Mouse (Mus musculus) cerebellum, postnatal 14 days (tissue): ENCODE data around the gene Arap1.

ENCODE experiments used
- DNase-seq, 2 experiments: peaks; one replicate each; pipeline ENCODE4 v3.0.0; 2021; ENCODE audit warnings: mixed read lengths in 2 of 2

Gene Arap1

GRCm38 (mm10) chr7:101401510-101401909 lies 53.6 kb downstream of the Arap1 start:
- peak in 1 of 2 experiments; percentile 27 for DNase-seq

DNA sequence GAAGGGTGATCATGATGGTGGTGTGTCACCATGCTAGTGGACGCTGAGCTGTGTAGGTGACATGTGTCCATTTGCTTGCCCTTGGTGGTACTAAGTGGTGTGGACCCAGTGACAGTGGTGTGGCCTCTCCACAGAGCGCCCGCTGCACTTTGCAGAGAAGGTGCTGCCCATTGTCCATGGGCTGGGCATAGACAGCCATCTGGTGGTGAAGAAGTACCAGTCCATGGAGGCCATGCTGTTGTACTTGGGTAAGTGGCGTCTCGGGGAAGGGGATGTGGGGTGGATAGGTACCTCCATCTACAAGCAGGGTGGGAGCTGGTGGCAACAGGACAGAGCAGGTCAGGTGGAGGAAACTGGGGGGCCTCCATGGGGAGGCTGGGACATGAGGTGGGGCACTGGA lies 56.0 kb downstream of the Arap1 start:
- no peak for DNase-seq

DNA sequence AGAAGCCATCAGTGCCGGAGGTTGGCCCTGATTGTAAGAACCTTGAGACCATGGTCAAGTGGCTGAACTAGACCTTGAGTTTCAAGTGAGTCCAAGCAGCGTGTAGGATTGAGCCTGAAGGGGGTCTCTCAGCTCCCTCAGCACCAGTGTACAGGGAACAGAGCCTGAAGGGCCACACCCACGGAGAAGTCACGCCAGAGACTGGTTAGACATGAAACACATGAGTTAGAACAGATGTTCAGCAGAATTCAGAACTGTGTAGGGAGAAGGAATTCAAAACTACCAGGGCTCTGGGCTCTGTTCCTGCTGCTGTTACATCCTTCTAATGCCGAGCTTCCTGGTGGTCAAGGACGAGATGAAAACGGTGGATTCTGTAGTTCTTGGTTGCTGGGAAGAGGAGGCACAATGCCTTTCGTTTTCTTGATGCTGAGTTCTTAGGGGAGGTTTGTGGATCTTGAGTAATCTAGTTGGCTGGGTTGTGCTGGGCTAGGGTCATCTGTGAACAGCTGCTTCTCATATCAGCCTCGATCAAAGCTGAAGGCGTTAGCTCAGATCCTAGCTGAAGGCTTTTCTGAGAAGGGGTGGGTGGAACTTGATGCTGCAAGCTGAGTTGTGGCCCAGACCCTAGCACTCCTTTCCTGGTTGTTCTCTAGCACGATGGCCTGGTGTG lies 62.5 kb downstream of the Arap1 start, which contains the start of gene Gm45837:
Gm45837 (plus strand) TSS at position 620 of the 670 bp plus-strand sequence.
- no peak for DNase-seq

- peak; percentile 88 to 95 for DNase-seq
Measured at GRCm38 (mm10) chr7:101412796-101413195, 64.9 kb downstream of the Arap1 start.

DNA sequence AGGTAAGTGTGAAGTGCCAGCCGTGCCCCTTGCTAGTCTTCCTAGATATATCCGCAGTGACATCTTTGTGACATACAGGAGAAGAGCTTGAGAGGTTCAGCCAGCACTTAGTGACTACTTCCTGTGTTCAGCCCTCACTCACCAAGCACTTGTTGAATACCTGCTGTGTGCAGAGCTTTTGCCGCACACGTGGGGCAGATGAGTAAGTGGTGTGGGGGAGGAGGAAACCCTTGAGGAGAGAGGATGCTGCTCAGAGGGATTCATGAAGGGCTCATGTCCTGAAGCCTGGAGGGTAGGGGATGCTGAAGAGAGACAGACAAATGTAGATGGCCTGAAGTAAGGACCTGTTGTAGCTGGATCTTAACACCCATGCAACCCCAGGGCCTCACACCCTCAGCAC lies 66.3 kb downstream of the Arap1 start:
- no peak for DNase-seq

DNA sequence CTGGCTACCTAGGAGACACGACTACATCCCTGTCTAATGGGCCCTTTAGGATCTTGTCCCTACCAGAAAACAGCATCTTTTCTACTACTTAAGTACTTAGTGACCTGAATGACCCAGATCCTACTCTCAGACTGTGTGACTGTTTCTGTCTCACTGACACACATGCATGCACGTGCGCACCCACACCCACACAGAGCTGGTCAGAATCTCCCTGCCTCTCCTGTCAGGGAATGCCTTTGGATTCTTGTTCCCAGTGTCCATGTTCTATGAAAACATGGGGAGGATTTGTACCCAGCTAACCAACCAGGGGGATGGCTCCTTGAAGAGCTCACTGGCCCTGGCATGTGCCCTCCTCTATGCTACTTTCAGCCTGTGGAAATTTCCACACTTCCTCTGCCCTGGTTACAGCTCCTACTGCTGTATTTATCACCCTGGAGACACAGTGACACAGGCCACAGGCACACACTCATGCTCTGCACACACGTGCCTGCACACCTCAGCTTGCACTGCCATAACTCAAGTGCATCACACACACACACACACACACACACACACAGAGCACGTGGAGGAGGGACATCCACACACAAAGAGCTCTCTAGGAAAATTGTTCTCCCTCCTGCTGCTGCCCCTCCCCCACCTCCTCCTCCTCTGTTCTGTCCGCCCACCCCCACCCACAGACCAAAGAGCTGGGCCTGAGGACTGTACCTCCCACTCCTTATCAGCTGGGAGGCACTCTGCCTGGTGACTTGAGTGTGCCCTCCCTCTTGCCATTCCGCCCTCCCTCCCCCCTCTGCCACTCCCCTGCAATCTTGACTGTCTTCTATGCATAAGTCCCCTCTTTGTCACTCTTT lies 67.0 kb downstream of the Arap1 start:
- DNase-seq = no peak

GRCm38 (mm10) chr7:101415512-101416100 lies 67.7 kb downstream of the Arap1 start:
- no peak for DNase-seq

- no peak for DNase-seq
Measured at GRCm38 (mm10) chr7:101416391-101416790, 68.5 kb downstream of the Arap1 start.

DNA sequence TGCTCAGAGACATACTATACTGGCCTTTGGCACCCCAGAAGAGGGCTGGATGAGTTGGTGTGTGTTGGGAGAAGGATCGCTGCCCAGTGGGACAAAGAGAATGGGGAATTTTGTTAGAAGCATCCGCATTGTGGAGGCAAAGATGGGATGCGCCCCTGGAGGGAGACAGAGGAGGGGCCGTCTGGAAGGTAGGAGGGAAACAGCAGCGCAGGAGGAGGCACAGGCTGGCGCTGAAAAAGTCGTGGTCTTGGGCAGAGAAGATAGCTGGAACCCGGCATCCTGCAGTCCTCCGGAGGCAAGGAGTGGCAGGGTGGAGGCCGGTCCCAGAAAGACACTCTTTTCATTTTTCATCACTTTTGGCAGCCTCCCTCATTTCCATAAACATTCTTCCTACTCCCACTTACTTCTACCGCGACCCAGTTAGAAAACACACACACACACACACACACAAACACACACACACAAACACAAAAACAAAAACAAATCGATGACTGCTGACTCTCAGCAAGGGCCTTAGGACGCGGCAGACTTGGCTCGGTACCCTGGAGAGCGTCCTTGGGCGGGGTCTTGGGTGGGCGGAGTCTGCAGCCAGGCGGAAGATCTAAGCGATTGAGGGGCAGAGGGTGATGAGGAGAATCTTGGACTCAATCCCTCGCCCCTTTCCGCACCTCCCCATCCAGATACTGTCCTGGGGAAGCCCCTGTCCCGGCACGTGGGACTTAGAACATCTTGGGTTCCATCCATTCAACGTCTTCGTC lies 71.3 kb downstream of the Arap1 start:
- peak in 1 of 2 experiments; percentile 29 for DNase-seq

- DNase-seq = peak; percentile 26 to 37
Measured at GRCm38 (mm10) chr7:101421529-101421928, 73.7 kb downstream of the Arap1 start, which contains the start of gene Pde2a. Gene Pde2a, plus strand, starts transcription at chr7:101421691.

- no peak for DNase-seq
Measured at GRCm38 (mm10) chr7:101422069-101422468, 74.2 kb downstream of the Arap1 start.

DNA sequence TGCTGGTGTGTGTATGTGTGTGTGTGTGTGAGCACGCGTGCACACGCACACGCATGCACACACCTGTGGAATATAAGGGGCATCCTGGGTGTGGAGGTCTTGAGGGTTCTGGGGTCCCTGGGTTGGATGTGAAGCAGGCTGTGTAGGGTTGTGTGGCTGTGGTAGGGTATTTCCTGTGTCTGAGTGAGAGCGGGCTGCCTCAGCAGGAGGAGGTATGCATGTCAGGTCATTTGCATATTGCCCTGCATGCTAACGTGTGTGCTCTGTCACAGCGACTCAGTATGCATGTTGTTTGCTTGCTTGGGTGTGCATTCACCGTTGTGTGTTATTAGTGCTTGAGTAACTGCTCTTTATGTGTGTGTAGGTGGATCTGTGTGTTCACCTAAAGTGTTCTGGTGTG lies 74.8 kb downstream of the Arap1 start:
- no peak for DNase-seq

DNA sequence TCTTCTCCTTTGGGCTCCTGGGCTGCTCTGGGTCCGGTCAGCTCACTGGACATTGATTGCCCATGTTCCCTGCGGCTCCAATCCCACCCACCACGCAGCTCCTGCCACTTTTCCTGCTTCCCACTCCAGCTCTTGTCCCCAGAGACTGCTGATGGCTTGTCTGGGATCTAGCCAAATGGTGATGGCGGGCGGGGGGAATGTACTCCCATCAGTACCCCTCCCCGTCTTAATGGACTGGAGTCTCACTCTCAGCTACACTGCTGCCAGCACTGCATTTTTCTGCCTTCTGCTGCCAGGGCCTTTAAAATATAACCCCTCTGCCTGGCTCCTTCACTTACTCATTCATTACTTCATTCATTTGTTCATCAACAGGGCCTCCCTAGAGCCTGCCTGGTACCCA lies 76.1 kb downstream of the Arap1 start:
- no peak for DNase-seq

GRCm38 (mm10) chr7:101426692-101427091 lies 78.8 kb downstream of the Arap1 start:
- DNase-seq = no peak

DNA sequence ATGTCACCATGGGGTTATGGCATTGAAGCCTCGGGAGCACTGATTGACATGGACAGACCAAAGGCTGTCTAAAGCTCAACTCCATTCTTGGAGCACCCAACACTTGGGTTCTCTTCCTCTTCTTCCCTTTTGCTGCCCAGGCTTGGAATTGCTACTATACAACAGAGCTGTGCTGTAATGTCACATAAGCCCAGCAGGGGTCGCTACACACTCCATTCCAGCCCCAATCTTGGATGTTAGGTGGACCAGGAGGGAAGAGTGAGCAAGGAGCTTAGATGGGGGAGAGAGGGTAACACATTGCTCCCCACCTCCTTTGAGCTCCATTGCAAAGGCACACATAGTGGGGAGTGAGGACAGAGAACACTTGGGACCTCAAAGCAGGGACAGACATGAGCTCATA lies 79.9 kb downstream of the Arap1 start:
- peak; percentile 35 to 62 for DNase-seq

GRCm38 (mm10) chr7:101435038-101435437 lies 87.2 kb downstream of the Arap1 start:
- no peak for DNase-seq

DNA sequence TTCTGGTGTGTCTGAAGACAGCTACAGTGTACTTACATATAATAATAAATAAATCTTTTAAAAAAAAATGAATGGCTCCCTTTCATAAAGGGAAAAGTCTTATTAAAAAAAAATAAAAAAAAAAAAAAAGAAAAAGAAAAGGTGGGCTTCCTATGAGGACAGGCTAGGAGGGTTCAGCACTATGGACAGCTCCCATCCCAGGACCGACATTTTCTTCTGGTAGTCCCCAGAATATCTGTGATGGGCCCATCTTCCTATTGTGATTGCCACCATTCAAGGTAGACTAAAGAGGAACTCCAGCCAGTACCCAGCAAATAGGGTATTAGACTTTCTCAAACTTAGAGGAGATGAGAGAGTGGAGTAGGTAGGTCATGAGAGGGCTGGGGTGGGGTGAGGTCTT lies 90.0 kb downstream of the Arap1 start:
- DNase-seq = no peak

DNA sequence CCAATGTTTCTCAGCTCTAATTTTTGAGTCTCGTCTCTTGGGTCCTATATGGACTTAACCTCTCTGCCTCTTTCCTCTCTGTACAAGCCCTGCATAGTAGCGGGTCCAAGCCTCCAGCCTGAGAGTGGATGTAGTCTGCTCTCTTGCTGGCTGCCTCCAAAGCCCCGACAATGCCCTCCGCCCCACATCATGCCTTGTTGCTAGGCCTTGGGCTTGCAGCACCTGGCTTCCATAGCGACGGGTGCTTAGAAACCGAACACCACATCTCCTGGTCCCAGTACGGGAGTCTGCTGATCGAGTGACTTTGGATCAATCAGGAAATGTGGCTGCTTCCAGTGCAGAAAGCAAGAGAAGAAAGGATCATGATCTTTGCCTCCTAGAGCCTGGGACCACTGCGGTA lies 95.2 kb downstream of the Arap1 start:
- no peak for DNase-seq

DNA sequence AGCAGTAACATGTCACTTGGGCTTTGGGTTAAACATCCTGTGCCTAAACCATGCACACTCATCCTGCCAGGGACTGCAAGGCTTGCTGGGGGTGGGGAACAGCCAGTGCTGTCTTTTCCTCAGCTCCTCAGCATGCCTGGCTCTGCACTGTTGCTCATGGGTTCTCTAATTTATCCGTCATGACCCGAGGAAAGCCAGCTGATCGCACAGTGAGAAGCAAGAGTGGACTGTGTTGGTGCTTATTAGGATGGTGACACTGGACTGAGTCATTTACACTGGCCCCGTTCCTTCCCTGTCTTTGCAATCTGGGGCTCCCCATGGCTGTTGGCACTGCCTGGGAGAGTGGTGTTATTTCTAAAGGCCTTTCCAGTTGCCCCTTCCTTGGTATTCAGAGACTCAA lies 96.3 kb downstream of the Arap1 start:
- DNase-seq = no peak

GRCm38 (mm10) chr7:101449855-101450254 lies 102.0 kb downstream of the Arap1 start:
- no peak for DNase-seq

DNA sequence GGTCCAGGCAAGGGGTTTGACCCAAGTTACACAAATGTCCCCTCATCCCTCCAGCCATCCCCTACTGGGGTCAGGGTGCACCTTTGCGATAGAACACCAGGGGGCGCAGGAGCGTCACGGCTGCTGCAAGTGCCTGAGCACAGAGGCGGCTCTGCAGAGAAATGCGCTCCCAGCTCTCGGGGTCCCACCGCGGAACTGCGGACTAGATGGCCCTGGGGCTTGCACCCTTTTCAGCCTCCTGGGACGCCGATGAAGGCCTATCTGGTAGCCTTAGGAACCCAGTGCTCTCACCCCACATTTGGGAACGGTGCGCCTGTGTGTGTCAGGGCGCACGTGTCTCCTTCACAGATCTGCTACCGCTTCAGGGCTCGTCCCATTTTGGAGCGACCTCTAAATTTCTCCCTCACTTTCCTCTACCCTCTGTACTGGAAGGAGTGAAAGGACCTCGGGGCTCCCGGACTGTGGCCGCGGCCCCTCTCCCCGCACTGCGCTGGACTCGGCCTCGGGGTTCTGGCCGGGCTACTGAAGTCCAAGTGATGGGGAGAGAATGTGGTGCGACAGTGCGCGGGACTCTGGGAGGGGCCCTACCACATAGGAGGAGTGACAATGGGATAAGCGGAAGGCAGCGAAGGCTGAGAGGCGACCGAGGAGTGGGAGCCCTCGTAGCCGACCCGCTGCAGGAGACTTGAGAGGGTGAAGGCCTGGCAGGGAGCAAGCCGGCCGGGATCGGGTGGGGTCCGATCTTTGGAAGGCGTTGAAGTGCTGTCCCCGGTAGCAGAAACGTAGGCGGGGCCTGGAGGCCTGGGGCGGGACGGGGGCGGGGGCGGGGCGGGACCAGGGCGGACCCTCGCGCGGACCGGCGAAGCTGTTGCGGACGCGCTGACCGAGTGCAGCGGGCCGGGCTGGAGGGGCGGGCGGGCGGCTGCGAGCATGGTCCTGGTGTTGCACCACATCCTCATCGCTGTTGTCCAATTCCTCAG lies 102.8 kb downstream of the Arap1 start:
- peak; percentile 95 to 96 for DNase-seq

GRCm38 (mm10) chr7:101452669-101453068 lies 104.8 kb downstream of the Arap1 start:
- no peak for DNase-seq
